Mouse (Mus musculus) bone marrow, adult 2 months (tissue): ENCODE data around the gene Gm10053. TPM values are rescaled to one million over a fixed set of nuclear protein-coding genes. Genes with fewer than 3 reads are reported as not detected.

Experiments used
- H3K27ac ChIP-seq: fragments of 200-500 bp; 2 replicates; pipeline ENCODE4 v1.5.1; 2012; ENCODE audit warnings: low read depth, mild to moderate bottlenecking, control low read depth, inconsistent platforms, low read length; ENCODE audit not compliant: control insufficient read depth, poor library complexity, insufficient read depth
- H3K4me1 ChIP-seq: fragments of 200-500 bp; 2 replicates; pipeline ENCODE4 v1.6.1; 2011; ENCODE audit warnings: low read length; ENCODE audit not compliant: control insufficient read depth, insufficient read depth
- H3K4me3 ChIP-seq: fragments of 200-500 bp; replicated peaks from 2 replicates; pipeline ENCODE3; 2011; ENCODE audit warnings: mild to moderate bottlenecking, low read depth, low read length, control low read depth; ENCODE audit not compliant: control insufficient read depth
- CTCF ChIP-seq: fragments of 200-500 bp; IDR thresholded peaks from 2 replicates; pipeline ENCODE4 v1.5.1; 2011; ENCODE audit warnings: low read length, control low read depth; ENCODE audit not compliant: control insufficient read depth, insufficient read depth
- POLR2A ChIP-seq: fragments of 200-500 bp; IDR thresholded peaks from 2 replicates; pipeline ENCODE4 v1.6.1; 2011; ENCODE audit warnings: low read depth, mild to moderate bottlenecking, control low read depth, low read length, borderline replicate concordance; ENCODE audit not compliant: control insufficient read depth
- WGBS: fragments of 180-500 bp; shearing (Covaris S2); methylation state at CpG from one replicate; pipeline ENCODE4 v1.1.7; 2018; 5-methylcytosine and 5-hydroxymethylcytosine counted together
- polyA plus RNA-seq: library from polyadenylated mRNA; stranded (reverse); fragments of >200 nt; gene quantifications from 2 replicates; pipeline ENCODE4 v1.2.4, GENCODE M21; 2011; ENCODE audit warnings: low replicate concordance; ENCODE audit not compliant: missing spikeins, insufficient read depth, insufficient read length

Gene Gm10053
- polyA plus RNA-seq, 1 experiment = 58.8 TPM

DNA sequence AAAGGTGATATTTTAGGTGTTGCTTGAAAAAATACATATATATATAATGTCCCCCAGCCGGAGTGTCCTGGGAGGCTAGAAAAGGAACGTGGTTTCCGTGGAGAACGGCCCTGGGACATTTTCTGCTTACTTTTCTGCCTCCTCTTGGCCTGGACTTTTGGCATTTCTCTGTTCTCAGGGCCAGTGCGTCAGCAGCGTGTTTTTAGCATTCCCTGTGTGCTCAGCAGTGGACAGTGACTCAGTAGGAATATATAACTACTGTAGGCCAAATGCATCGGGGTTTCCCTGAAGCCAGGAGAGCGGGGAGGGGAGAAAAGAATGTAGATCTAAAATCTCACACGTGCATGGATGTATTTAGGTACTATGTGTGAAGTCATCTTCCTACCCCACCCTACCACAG lies 10.1 kb upstream of the Gm10053 start:
- no peak for TF ChIP-seq CTCF
- no peak for TF ChIP-seq POLR2A
- WGBS = 82% methylated on average over 9 of the region's 9 CpGs
- H3K27ac ChIP-seq = no peak overlapping the region
- H3K4me3 ChIP-seq = no peak overlapping the region
- no peaks in the 10 kb centered on the region for H3K4me1 ChIP-seq

DNA sequence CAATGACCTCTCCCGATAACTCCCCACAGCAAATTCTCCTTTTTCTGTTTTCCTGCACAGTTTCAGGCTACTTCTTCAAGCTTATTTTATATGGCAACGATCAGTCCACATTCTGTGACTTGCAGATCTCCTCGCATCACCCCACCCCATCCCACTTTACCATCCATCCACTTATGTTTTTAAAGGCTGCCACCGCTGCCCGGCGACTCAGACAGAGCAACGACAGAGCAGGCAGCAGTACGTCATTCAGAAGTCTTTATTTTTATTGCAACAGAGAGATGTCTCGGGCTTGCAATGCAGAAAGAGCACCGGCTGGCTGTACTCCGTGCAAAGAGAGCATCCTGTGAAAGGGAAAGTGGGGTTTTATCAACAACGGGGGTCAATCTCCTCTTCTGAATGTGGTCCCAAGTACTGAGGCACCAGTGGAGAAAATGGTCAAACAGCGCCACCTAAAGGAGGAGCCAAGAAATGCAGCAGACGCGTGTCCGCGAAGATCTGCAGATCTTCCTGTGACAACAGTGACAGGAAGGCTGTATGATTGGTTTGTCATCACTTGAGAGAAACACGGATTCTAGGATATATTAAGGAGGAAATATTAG lies 4.3 kb upstream of the Gm10053 start:
- 17% methylated on average over 18 of the region's 18 CpGs for whole genome bisulfite sequencing
- H3K27ac ChIP-seq = no peak overlapping the region
- no peaks in the 10 kb centered on the region for H3K4me1 ChIP-seq
- H3K4me3 ChIP-seq = no peak overlapping the region
- peak; percentile 87 for TF ChIP-seq CTCF
- TF ChIP-seq POLR2A = no peak

- WGBS = 38% methylated on average over 2 of the region's 2 CpGs
- H3K4me1 ChIP-seq = no peaks in the 10 kb centered on the region
- no peak for TF ChIP-seq POLR2A
- no peak overlapping the region for H3K27ac ChIP-seq
- H3K4me3 ChIP-seq = no peak overlapping the region
Observed at GRCm38 (mm10) chr19:24873873-24874272, 1.6 kb upstream of the Gm10053 start.

DNA sequence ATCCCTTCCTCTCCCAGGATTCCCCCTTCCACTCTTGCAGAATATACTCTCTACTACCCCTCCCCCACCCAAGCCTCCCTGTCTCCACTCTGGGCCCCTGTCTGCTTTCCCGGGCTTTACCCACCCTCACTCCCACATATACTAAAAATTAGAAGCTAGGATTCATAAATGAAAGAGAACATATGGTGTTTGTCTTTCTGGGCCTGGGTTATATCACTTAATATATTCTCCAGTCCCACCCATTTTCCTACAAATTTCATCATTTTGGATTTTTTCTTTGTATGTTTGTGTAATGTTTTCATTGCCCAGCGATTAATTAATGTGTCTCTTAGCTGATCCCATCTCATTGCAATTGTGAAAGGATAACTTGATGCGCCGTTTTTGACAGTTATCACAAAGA lies 5.8 kb downstream of the Gm10053 start:
- no peak for TF ChIP-seq CTCF
- no peak for TF ChIP-seq POLR2A
- H3K27ac ChIP-seq = no peak overlapping the region
- 76% methylated on average over 4 of the region's 4 CpGs for WGBS
- H3K4me3 ChIP-seq = no peak overlapping the region
- H3K4me1 ChIP-seq = no peaks in the 10 kb centered on the region

DNA sequence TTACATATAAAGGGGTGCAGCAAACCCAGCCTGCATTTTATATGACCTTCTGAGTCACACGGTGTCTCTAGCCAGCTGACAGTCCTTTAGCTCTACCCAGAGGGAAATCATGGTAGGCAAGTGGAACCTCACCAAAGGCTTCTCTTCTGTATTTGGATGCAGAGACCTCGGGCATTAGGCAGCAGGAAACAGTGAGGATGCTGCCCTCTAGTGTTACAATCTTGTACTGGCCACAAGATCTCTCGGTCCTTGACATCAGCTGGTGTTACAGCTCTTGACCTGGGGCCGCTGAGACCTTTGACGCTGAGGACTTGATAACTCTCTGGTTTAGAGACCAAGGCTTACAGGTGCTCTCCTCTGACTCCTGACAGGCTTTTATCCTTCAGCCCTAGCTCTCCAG lies 10.0 kb downstream of the Gm10053 start:
- H3K4me3 ChIP-seq = no peak overlapping the region
- H3K4me1 ChIP-seq = no peaks in the 10 kb centered on the region
- 10% methylated on average over 5 of the region's 5 CpGs for WGBS
- no peak overlapping the region for H3K27ac ChIP-seq
- TF ChIP-seq POLR2A = no peak
- peak; percentile 75 for TF ChIP-seq CTCF

- Histone ChIP-seq H3K27ac (no peak overlapping the region), H3K4me1 (no peaks in the 10 kb centered on the region), H3K4me3 (no peak overlapping the region)
- WGBS = 57% methylated on average over 3 of the region's 3 CpGs
- TF ChIP-seq CTCF (no peak), POLR2A (no peak)
Observed at GRCm38 (mm10) chr19:24886888-24887287, 11.4 kb downstream of the Gm10053 start.

DNA sequence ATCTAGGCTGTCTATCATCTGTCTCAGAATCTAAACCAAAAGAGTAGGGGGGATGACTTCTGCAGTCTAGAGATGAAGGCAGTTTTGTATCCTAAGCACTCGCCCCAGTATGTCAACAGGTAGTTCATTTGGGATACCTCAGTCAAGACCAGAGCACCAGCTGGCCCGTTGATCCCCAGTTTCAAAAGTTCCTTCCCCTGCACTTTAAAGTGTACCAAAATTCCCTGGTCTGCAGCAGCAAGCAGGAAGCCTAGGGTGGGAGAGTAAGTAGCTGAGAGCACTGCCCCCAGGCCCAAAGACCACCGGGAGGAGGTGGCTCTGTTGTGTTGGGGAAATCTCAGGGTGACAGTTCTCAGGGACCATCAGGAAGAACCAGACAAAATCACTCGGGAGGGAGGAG lies 21.1 kb downstream of the Gm10053 start:
- H3K4me1 ChIP-seq = no peaks in the 10 kb centered on the region
- no peak overlapping the region for H3K27ac ChIP-seq
- WGBS = 28% methylated on average over 4 of the region's 4 CpGs
- no peak overlapping the region for H3K4me3 ChIP-seq
- no peak for TF ChIP-seq POLR2A

DNA sequence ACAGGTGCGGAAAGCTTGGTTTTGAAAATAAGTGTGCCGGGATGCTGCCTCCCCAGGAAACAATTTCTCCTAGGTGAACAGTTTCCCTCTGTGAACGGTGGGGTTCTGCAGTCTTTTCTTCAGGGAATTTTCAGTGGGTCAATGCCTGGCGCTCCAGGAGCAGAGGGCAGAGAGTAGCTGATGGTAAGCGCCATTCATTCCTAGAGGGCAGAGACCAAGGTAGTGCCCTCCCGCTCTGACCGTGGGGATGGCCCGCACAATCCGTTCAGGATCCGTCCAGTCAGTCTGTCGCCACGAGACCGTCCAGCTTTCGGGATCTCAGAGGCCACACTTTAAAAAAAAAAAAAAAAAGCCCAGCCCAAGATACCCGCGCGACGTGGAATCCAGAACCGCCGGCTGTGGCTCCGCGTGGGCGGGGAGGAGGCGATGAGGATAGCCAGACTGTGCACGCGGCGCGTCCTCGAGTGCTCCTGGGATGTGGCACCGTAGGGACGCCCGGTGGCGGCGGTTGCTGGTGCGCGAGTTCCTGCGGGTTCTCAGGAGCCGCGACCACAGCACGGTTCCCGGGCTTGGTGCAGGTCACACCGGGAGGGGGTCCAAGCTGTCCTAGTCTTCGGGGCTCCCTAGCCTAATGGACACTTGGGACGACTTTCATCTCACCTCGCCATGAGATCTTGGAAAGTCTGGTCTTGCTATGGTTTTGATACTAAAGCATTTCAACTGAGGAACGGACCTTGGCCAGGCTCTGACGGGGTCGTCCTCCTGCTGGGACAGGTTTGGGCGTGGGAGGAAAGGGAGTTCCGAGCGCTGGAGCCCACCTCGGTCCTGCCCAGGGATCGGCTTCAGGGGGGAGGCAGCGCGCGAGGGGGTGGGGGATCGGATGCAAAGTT lies 21.8 kb downstream of the Gm10053 start:
- no peak for TF ChIP-seq POLR2A
- no peak for TF ChIP-seq CTCF
- no peaks in the 10 kb centered on the region for H3K4me1 ChIP-seq
- WGBS = 6% methylated on average over 57 of the region's 57 CpGs
- no peak overlapping the region for H3K27ac ChIP-seq
- no peak overlapping the region for H3K4me3 ChIP-seq
